Mouse (Mus musculus): ENCODE data around the gene Polr3c.
A peak's percentile ranks its signal among the peaks of the same experiment; 100 is the strongest.
"Not testable (repeated sequence)": the region's sequence is repeated elsewhere in the genome, so short reads cannot be mapped to it uniquely, and the experiment has no call there.

Gene Polr3c

GRCm38 (mm10) chr3:96727343-96727827 is at the start of gene Polr3c, which contains the start of gene Rnf115:
Gene Polr3c (minus strand): TSS chr3:96727628.
Gene Rnf115 (plus strand): TSS chr3:96727664.
- DNase-seq: peak; percentile 98

- no peak for DNase-seq
Measured at GRCm38 (mm10) chr3:96777120-96777519, 49.7 kb upstream of the Polr3c start.

DNA sequence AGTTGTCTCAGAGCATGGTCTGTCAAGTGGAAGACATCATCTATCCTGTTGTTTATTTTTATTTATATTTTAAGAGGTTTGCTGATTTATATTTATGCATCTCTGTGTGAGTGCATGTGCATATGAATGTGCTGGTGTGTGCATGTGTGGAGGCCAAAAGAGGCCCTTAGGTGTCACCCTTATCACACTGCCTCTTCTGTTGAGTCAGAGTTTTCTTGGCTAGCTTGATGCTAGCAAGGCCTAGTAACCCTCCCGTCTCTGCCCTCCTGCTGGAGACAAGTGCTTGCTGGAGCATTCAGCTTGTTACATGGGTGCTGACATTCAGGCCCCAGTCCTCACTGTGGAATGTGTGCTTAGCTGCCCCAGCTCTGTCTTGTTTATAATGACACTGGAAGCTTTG is 45.5 kb upstream of the Polr3c start:
- DNase-seq: no peak

GRCm38 (mm10) chr3:96769971-96770370 is 42.5 kb upstream of the Polr3c start:
- DNase-seq: no peak

- DNase-seq: no peak
Measured at GRCm38 (mm10) chr3:96764528-96764927, 37.1 kb upstream of the Polr3c start.

- DNase-seq: no peak
Measured at GRCm38 (mm10) chr3:96759695-96760094, 32.3 kb upstream of the Polr3c start.

GRCm38 (mm10) chr3:96757691-96758090 is 30.3 kb upstream of the Polr3c start:
- DNase-seq: no peak

DNA sequence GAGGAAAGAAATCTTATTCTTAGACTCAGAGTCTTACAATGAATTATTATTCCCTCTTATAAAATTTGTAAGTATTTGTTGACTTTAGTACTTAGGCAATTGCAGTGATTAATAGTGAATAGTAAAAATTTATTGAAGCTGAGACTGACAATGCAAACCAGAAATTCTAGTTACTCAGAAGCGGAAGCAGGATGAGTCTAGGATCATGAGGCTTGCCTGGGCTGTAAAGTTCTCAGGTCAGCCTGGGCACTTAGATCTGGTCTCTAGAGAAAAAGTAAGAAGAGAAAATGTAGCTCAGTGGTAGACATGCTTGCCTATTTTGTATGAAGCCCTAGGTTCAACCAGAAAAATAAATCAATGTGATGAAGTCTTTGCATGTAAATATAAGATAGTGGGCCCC is 28.5 kb upstream of the Polr3c start:
- DNase-seq: no peak

DNA sequence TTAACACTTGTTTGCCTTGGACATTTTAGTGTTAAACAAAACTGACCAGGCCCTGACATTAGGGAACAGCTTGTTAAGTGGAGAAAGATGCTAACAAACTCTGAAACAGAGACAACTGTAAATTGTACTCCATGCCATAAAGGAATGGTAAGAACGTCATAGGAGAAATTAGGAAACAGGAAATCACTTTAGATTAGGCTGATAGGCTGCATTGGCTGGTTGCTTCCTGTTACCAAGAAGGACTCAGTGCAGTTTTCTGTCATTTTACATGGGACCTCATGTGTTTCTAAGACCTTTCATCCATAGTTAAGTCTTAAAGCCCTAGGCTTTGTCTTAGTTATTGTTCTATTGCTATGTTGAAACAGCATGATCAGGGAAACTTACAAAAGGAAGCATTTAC is 19.4 kb upstream of the Polr3c start:
- no peak for DNase-seq

- no peak for DNase-seq
Measured at GRCm38 (mm10) chr3:96744348-96744747, 16.9 kb upstream of the Polr3c start.

DNA sequence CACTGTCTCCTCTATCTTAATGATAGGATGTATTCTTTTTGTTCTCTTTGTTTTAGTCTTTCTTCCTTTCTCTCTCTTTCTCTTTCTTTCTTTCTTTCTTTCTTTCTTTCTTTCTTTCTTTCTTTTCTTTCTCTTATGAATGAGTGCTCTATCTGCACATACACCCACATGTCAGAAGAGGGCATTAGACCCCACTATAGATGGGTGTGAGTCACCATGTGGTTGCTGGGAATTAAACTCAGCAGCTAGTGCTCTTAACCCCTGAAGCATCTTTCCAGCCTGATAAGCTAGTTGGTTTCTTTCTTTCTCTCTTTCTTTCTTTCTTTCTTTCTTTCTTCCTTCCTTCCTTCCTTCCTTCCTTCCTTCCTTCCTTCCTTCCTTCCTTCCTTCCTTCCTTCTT is 12.9 kb upstream of the Polr3c start:
- not testable (repeated sequence) for DNase-seq

DNA sequence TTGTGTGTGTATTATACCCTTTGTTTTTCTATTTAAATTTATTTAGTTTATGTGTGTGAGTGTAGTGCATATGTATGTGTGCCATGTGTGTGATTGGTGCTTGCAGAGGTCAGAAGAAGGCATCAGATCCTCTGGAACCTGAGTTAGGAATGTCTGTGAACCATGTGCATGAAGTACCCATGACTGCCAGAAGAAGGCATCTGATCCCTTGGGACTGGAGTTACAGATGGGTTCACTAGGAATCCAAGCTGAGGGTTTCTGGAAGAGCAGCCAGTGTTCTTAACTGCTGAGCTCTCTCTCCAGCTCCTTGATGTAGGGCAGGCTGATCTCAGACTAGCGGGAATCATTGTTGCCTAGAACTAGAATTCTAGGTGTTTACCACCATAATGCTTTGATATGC is 10.6 kb upstream of the Polr3c start:
- DNase-seq: peak; percentile 23

- DNase-seq: no peak
Measured at GRCm38 (mm10) chr3:96737013-96737740, 9.7 kb upstream of the Polr3c start.

DNA sequence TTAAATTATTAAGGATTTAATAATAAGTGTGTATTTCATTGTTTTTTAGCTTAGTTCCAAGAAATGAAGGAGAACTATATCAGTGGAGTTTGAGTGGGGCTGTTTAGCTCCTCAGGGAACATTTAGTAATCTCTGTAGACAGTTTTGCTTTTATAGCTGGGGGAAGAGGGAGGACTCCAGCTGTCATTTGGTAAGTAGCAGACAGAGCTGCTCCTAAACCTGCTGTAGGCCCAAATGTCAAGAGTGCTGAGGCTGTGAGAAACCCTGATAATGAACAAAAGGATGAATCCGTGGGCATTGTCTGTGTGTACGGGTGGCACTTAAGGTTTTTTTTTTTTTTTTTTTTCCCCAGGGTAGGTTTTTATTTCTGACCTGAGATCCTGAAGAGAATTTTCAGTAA is 7.8 kb upstream of the Polr3c start:
- no peak for DNase-seq

GRCm38 (mm10) chr3:96733984-96734383 is 6.6 kb upstream of the Polr3c start:
- no peak for DNase-seq

- DNase-seq: no peak
Measured at GRCm38 (mm10) chr3:96730785-96731184, 3.4 kb upstream of the Polr3c start.

DNA sequence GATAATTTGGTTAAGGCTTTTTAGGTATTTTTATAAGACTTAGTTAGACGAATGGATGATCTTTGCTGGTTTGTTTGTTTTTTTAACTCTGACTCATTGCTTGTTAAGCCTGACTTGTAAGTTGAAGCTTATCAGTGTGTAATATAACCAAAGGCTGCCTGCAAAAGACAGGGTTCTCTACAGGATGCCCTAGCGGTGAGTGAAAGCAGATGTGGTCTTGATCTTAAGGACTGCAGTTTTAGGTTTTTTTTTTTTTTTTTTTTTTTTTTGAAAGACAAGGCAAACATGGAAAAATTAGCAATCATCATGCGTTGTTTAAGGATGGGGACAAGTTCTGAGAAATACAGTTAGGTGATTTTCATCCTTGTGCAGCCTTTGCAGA is 2.0 kb upstream of the Polr3c start:
- no peak for DNase-seq

DNA sequence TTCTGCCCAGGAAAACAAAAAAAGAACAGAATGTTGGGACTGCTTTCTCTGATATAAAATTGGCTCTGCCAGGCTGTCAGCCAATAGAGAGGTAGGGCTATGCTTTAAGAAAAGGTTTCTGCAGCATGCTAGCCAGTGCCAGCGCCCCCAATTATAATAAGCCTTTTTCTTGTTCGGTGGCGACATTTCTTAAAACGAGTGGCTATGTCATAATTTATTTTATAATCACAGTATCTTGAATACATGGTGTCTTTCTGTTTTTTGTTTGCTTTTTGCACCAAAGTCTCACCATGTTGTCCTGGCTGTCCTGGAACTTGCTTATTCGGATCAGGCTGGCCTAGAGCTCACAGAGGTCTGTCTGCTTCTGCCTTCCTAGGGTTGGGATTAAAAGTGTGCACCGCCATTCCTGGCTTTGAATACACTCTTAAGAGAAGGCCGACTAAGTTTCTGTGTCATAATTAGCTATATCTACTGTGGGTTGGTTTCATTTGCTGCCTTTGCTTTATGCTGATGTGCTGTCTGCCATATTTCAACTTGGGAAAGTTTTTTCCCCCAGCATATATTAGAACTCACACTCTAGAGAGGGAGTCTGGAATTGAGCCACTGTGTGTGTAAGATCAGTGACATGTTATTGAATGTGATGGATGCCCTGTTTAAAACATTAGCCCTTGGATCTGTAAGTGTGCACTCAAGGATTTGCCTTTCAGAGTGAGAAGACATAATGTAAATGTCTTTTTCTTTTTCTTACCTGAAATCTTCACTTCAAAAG is 1.4 kb upstream of the Polr3c start:
- no peak for DNase-seq

DNA sequence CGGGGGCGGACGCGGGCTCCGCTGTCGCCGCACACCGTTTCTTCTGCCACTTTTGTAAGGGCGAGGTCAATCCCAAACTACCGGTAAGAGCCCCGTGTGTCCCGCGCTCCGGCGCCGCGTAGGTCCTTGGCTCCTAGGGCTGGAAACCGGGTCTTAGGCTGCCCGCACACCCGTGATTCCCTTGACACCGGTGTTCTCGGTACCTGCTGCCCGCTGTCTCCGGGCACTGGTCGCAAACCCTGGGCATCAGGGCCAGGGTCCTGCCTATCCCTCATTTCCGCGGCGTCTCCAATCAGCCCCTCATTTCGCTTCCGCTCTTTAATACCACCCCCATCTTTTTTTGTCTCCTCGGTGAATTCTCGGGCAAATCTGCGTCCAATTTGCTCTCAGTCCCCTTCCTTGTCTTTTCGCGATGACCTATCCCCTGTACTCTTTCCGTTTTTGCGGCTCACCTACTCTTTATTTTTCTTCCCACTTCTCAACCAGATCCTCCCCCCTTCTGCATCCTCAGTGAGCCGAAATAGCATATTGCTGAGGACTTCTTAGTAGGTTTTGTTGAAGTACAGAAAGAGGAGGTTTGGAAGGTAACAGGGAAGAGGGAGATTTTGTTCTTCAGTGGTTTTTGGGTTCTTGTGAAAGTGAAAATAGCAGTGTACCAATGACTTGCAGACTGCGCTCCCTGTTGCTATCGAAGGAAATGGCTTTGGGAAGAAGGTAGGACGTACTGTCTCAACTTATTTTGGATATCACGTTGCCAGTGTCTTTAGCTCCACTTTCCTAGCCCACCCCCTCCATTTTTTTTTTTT is 603 bp upstream of the Polr3c start:
- peak; percentile 31 for DNase-seq

GRCm38 (mm10) chr3:96719173-96719572 is 8.3 kb downstream of the Polr3c start:
- peak; percentile 71 for DNase-seq

DNA sequence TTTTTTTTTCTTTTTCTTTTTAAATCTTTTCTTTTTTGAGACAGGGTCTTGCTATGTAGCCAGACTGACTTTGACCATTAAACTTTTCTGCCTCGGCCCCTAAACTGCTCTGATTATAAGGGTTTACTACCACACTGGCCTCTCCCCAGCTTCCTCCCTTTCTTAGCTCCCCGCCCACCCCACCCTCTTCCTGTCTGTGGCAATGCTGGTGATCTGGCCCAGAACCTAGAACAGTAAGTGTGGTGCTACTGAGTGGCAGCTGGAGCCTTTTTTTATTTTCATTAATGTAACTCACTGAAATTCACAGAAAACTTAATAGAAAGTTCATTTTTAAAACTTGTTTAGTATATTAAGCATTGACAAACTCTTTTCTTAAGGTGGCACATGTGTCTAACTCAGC is 11.6 kb downstream of the Polr3c start:
- no peak for DNase-seq

- no peak for DNase-seq
Measured at GRCm38 (mm10) chr3:96714286-96714685, 13.1 kb downstream of the Polr3c start.

DNA sequence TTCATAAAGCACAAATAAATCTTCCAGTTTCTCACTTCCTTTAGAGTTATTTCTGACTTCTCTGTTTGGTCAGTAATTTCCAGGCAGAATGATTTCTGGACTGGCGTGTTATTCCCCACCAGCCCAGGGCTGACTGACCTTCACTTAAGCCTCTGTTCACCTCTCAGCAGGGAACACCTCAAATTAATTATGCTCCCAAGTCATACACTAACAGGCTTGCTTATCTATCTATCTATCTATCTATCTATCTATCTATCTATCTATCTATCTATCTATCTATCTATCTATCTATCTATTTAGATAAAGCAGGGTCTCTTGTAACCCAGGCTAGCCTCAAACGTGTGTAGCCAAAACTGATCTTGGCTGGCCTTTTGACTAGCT is 18.8 kb downstream of the Polr3c start:
- no peak for DNase-seq

Data from retina, postnatal 1 day (tissue).